Mouse (Mus musculus): Measurements from ENCODE around the gene Pex6. TPM values are rescaled to one million over a fixed set of nuclear protein-coding genes. Genes with fewer than 3 reads are reported as not detected.
"Not testable (repeated sequence)": the region's sequence is repeated elsewhere in the genome, so short reads cannot be mapped to it uniquely, and the experiment has no call there.

The Pex6 gene
- total and polyA plus RNA-seq, 3 experiments = 23.0 to 31.2 TPM; not detected in 1

DNA sequence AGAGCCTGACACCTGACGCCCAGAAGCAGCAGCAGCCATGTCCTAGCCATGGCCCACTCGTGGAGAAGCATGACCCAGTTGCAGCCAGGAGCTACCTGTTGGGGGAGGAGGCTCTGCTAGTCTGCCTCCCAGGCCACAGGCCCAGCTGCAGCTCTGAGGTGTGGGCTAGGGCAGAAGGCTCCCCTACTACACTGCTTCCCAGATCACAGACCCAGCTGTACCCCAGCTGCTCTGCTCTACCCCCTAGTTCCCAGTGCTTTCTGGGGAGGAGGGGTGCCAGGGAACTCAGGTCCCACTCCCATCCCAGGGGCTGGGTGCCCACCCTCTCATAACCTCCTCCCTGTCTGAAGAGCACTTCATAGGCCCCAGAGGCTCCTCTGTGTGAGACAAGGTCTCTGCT, 52.3 kb downstream of the Pex6 start, which contains the start of gene Ptcra:
TSS of gene Ptcra (minus strand) at position 169 of the 400 bp plus-strand sequence.
- H3K4me3 ChIP-seq (ENCODE audit: control insufficient read depth in 1 of 2, insufficient read depth in 1 of 2, low read depth in 2 of 2, low read length in 2 of 2) = no peak within 1 kb of the TSS
- no peaks in the 10 kb centered on the region for H3K36me3 ChIP-seq (ENCODE audit: control insufficient read depth in 1 of 2, insufficient read depth in 2 of 2, low read length in 2 of 2)
- no peak for DNase-seq (ENCODE audit: low read depth, low spot score)
- H3K9ac ChIP-seq (ENCODE audit: control insufficient read depth, low read depth, low read length, poor library complexity, severe bottlenecking) = no peak within 1 kb of the TSS
- peaks cover 6 to 9% of the 10 kb centered on the region in 2 experiments for H3K27me3 ChIP-seq (ENCODE audit: control insufficient read depth in 1 of 2, insufficient read depth in 2 of 2, low read length in 2 of 2)
- H3K9me3 ChIP-seq (replicated peaks; ENCODE audit: insufficient read depth, low read length) = no peaks in the 10 kb centered on the region
- H3K4me1 ChIP-seq (ENCODE audit: control insufficient read depth in 1 of 2, insufficient read depth in 2 of 2, low read length in 2 of 2) = no peaks in the 10 kb centered on the region
- no peak within 1 kb of the TSS for H3K27ac ChIP-seq (ENCODE audit: control insufficient read depth, low read depth, low read length)
- H3K79me2 ChIP-seq (ENCODE audit: control insufficient read depth, insufficient read depth, low read length, poor library complexity) = no peaks in the 10 kb centered on the region
- TF ChIP-seq MXI1 (IDR thresholded peaks at IDR 0.05; ENCODE audit: low read depth, low read length) = no peak
- TF ChIP-seq ZNF384 (IDR thresholded peaks at IDR 0.05; ENCODE audit: low read depth, low read length) = no peak
- TF ChIP-seq ZC3H11A (IDR thresholded peaks at IDR 0.05; ENCODE audit: low read depth, low read length) = no peak
- no peak for TF ChIP-seq UBTF (IDR thresholded peaks at IDR 0.05; ENCODE audit: borderline replicate concordance, insufficient read depth, low read depth, low read length)
- no peak for TF ChIP-seq CHD1 (IDR thresholded peaks at IDR 0.05; ENCODE audit: low read depth, low read length)
- no peak for TF ChIP-seq RAD21 (IDR thresholded peaks at IDR 0.05; ENCODE audit: low read depth, low read length)
- no peak for TF ChIP-seq SIN3A (IDR thresholded peaks at IDR 0.05; ENCODE audit: low read length)
- TF ChIP-seq MEF2A (IDR thresholded peaks at IDR 0.05; ENCODE audit: extremely low read depth, insufficient replicate concordance, low read depth, low read length, poor library complexity, severe bottlenecking) = no peak
- no peak for TF ChIP-seq GATA1 (IDR thresholded peaks at IDR 0.05; ENCODE audit: low read depth, low read length)
- no peak for TF ChIP-seq USF2 (IDR thresholded peaks at IDR 0.05; ENCODE audit: borderline replicate concordance in 1 of 2, insufficient read depth in 1 of 2, low read depth in 1 of 2, low read length in 2 of 2)
- no peak for TF ChIP-seq CHD2 (IDR thresholded peaks at IDR 0.05; ENCODE audit: low read length)
- no peak for TF ChIP-seq MAX (IDR thresholded peaks at IDR 0.05; ENCODE audit: low read length)
- TF ChIP-seq EP300 (IDR thresholded peaks at IDR 0.05; ENCODE audit: low read depth in 1 of 2, low read length in 2 of 2) = no peak

GRCm38 (mm10) chr17:46764916-46765315, 53.7 kb downstream of the Pex6 start:
- not testable (repeated sequence) for H3K9ac ChIP-seq (ENCODE audit: control insufficient read depth, low read depth, low read length, poor library complexity, severe bottlenecking); H3K4me1 ChIP-seq (ENCODE audit: control insufficient read depth in 1 of 2, insufficient read depth in 2 of 2, low read length in 2 of 2); H3K9me3 ChIP-seq (replicated peaks; ENCODE audit: insufficient read depth, low read length); DNase-seq (ENCODE audit: low read depth, low spot score); H3K79me2 ChIP-seq (ENCODE audit: control insufficient read depth, insufficient read depth, low read length, poor library complexity); H3K27ac ChIP-seq (ENCODE audit: control insufficient read depth, low read depth, low read length); H3K36me3 ChIP-seq (ENCODE audit: control insufficient read depth in 1 of 2, insufficient read depth in 2 of 2, low read length in 2 of 2); H3K4me3 ChIP-seq (ENCODE audit: control insufficient read depth in 1 of 2, insufficient read depth in 1 of 2, low read depth in 2 of 2, low read length in 2 of 2); H3K27me3 ChIP-seq (ENCODE audit: control insufficient read depth in 1 of 2, insufficient read depth in 2 of 2, low read length in 2 of 2)

- H3K9ac ChIP-seq (ENCODE audit: control insufficient read depth, low read depth, low read length, poor library complexity, severe bottlenecking) = no peak overlapping the region
- no peak for DNase-seq (ENCODE audit: low read depth, low spot score)
Observed at GRCm38 (mm10) chr17:46767868-46768267, 56.6 kb downstream of the Pex6 start.

More at GRCm38 (mm10) chr17:46767868-46768267, 56.6 kb downstream of the Pex6 start:
- Histone ChIP-seq H3K27me3 (ENCODE audit: control insufficient read depth in 1 of 2, insufficient read depth in 2 of 2, low read length in 2 of 2) (no peaks in the 10 kb centered on the region; a peak in 1 of 4 replicates), H3K79me2 (ENCODE audit: control insufficient read depth, insufficient read depth, low read length, poor library complexity) (peaks cover 2% of the 10 kb centered on the region), H3K4me3 (ENCODE audit: control insufficient read depth in 1 of 2, insufficient read depth in 1 of 2, low read depth in 2 of 2, low read length in 2 of 2) (no peak overlapping the region), H3K36me3 (ENCODE audit: control insufficient read depth in 1 of 2, insufficient read depth in 2 of 2, low read length in 2 of 2) (no peaks in the 10 kb centered on the region; a peak in 1 of 4 replicates), H3K27ac (ENCODE audit: control insufficient read depth, low read depth, low read length) (no peak overlapping the region), H3K4me1 (ENCODE audit: control insufficient read depth in 1 of 2, insufficient read depth in 2 of 2, low read length in 2 of 2) (peaks cover 0 to 7% of the 10 kb centered on the region in 2 experiments; a peak in 1 of 4 replicates), H3K9me3 (replicated peaks; ENCODE audit: insufficient read depth, low read length) (no peaks in the 10 kb centered on the region)
- no peak for TF ChIP-seq MYB (IDR thresholded peaks at IDR 0.05; ENCODE audit: low read depth, low read length)
- no peak for TF ChIP-seq JUND (IDR thresholded peaks at IDR 0.05; ENCODE audit: low read depth, low read length)
- TF ChIP-seq ELF1 (IDR thresholded peaks at IDR 0.05; ENCODE audit: low read depth, low read length) = no peak
- TF ChIP-seq MAX (IDR thresholded peaks at IDR 0.05; ENCODE audit: low read length) = no peak
- TF ChIP-seq CHD2 (IDR thresholded peaks at IDR 0.05; ENCODE audit: low read length) = no peak
- no peak for TF ChIP-seq NELFE (IDR thresholded peaks at IDR 0.05; ENCODE audit: low read depth, low read length)
- TF ChIP-seq TAL1 (IDR thresholded peaks at IDR 0.05; ENCODE audit: low read length) = no peak
- no peak for TF ChIP-seq POLR2A (IDR thresholded peaks at IDR 0.05; ENCODE audit: control insufficient read depth in 1 of 2, insufficient read depth in 1 of 2, low read depth in 1 of 2, low read length in 2 of 2, poor library complexity in 1 of 2)
- TF ChIP-seq MAFK (IDR thresholded peaks at IDR 0.05; ENCODE audit: borderline replicate concordance, low read depth, low read length) = no peak
- no peak for TF ChIP-seq BHLHE40 (IDR thresholded peaks at IDR 0.05; ENCODE audit: borderline replicate concordance, low read depth, low read length)
- TF ChIP-seq MEF2A (IDR thresholded peaks at IDR 0.05; ENCODE audit: extremely low read depth, insufficient replicate concordance, low read depth, low read length, poor library complexity, severe bottlenecking) = no peak
- TF ChIP-seq RAD21 (IDR thresholded peaks at IDR 0.05; ENCODE audit: low read depth, low read length) = no peak
- TF ChIP-seq POLR2AphosphoS5 (IDR thresholded peaks at IDR 0.05; ENCODE audit: borderline replicate concordance, low read depth, low read length) = no peak
- no peak for TF ChIP-seq TCF12 (IDR thresholded peaks at IDR 0.05; ENCODE audit: low read depth, low read length)
- TF ChIP-seq E2F4 (IDR thresholded peaks at IDR 0.05; ENCODE audit: borderline replicate concordance, low read depth, low read length) = no peak
